Mouse (Mus musculus) megakaryocyte, embryonic 14.5 days (primary cell): Measurements from ENCODE around the gene Hsd17b11.

Experiments used
- FLI1 ChIP-seq: IDR thresholded peaks from 2 replicates; pipeline ENCODE4 v1.6.1; 2012; ENCODE audit warnings: low read length, inconsistent platforms, mixed read lengths
- GATA1 ChIP-seq: IDR thresholded peaks from 3 replicates; pipeline ENCODE4 v1.6.1; 2012; ENCODE audit warnings: mixed read lengths, low read length, inconsistent platforms, borderline replicate concordance

- TF ChIP-seq GATA1 (no peak), FLI1 (no peak)
Measured at GRCm38 (mm10) chr5:103980705-103981560, 40.8 kb downstream of the Hsd17b11 start.
